Mouse (Mus musculus) bone marrow macrophage, adult 2 months (primary cell): ENCODE measurements around the gene Ndufb3.

Experiments used
- CTCF ChIP-seq: IDR thresholded peaks from 2 replicates; pipeline ENCODE4 v1.5.1; 2012; ENCODE audit warnings: low read depth, mild to moderate bottlenecking, low read length, moderate library complexity
- POLR2A ChIP-seq: IDR thresholded peaks from 2 replicates; pipeline ENCODE4 v1.6.1; 2012; ENCODE audit warnings: mild to moderate bottlenecking, low read depth, low read length, borderline replicate concordance

- TF ChIP-seq CTCF (no peak), POLR2A (no peak)
These were observed 15.7 kb upstream of the Ndufb3 start for GRCm38 (mm10) chr1:58570437-58570836.
